Mouse (Mus musculus) CD4-positive, CD25-positive, alpha-beta regulatory T cell, adult 4 months (primary cell): Measurements from ENCODE around the gene Ctbp1. TPM values are rescaled to one million over a fixed set of nuclear protein-coding genes. Genes with fewer than 3 reads are reported as not detected.

Source experiments
- ATAC-seq: one replicate; pipeline ENCODE4 v1.8.0; 2017
- polyA plus RNA-seq, 2 experiments: library from polyadenylated mRNA; unstranded; fragments of 100-300 nt; shearing (Covaris generic); gene quantifications; one replicate each; pipeline ENCODE4 v1.2.1; 2017

Ctbp1 gene
- polyA plus RNA-seq, 2 experiments from 2014 or later, result 13.8 to 30.4 TPM

- no peak for ATAC-seq
Measured at GRCm38 (mm10) chr5:33239934-33240333, 34.9 kb downstream of the Ctbp1 start.

- ATAC-seq, result no peak
Measured at GRCm38 (mm10) chr5:33239111-33239714, 35.6 kb downstream of the Ctbp1 start.

- ATAC-seq, result no peak
Measured at GRCm38 (mm10) chr5:33238256-33238645, 36.5 kb downstream of the Ctbp1 start.

GRCm38 (mm10) chr5:33237600-33238255 lies 37.1 kb downstream of the Ctbp1 start:
- no peak for ATAC-seq

- ATAC-seq, result no peak
Measured at GRCm38 (mm10) chr5:33234391-33235031, 40.3 kb downstream of the Ctbp1 start.

- no peak for ATAC-seq
Measured at GRCm38 (mm10) chr5:33232791-33233190, 42.0 kb downstream of the Ctbp1 start.

GRCm38 (mm10) chr5:33230285-33230684 lies 44.5 kb downstream of the Ctbp1 start:
- ATAC-seq, result no peak

GRCm38 (mm10) chr5:33228428-33228827 lies 46.4 kb downstream of the Ctbp1 start:
- no peak for ATAC-seq

GRCm38 (mm10) chr5:33225673-33226072 lies 49.1 kb downstream of the Ctbp1 start:
- no peak for ATAC-seq

- no peak for ATAC-seq
Measured at GRCm38 (mm10) chr5:33224491-33224890, 50.3 kb downstream of the Ctbp1 start.

GRCm38 (mm10) chr5:33222841-33223744 lies 51.7 kb downstream of the Ctbp1 start:
- ATAC-seq, result no peak

- ATAC-seq, result no peak
Measured at GRCm38 (mm10) chr5:33222389-33222788, 52.4 kb downstream of the Ctbp1 start.

GRCm38 (mm10) chr5:33220350-33221044 lies 54.3 kb downstream of the Ctbp1 start:
- no peak for ATAC-seq

GRCm38 (mm10) chr5:33219831-33220230 lies 55.0 kb downstream of the Ctbp1 start:
- no peak for ATAC-seq

- no peak for ATAC-seq
Measured at GRCm38 (mm10) chr5:33218746-33219449, 55.9 kb downstream of the Ctbp1 start.

GRCm38 (mm10) chr5:33218081-33218480 lies 56.7 kb downstream of the Ctbp1 start, which contains the start of gene Spon2:
TSS of gene Spon2 (minus strand) at chr5:33218455.
- no peak for ATAC-seq

- ATAC-seq, result no peak
Measured at GRCm38 (mm10) chr5:33217663-33218062, 57.1 kb downstream of the Ctbp1 start.

GRCm38 (mm10) chr5:33214723-33215122 lies 60.1 kb downstream of the Ctbp1 start:
- no peak for ATAC-seq

GRCm38 (mm10) chr5:33211254-33211653 lies 63.5 kb downstream of the Ctbp1 start:
- no peak for ATAC-seq

- no peak for ATAC-seq
Measured at GRCm38 (mm10) chr5:33210515-33210914, 64.3 kb downstream of the Ctbp1 start.

GRCm38 (mm10) chr5:33208533-33209245 lies 66.1 kb downstream of the Ctbp1 start:
- no peak for ATAC-seq
